Mouse (Mus musculus) stomach, postnatal 0 days (tissue): ENCODE results near the gene Nubpl. TPM values are rescaled to one million over a fixed set of nuclear protein-coding genes. Genes with fewer than 3 reads are reported as not detected.

Experiments
- ATAC-seq: fragments of 200-750 bp; cut with Nextera tagmentation; 2 replicates; pipeline ENCODE4 v1.8.0; 2017; ENCODE audit not compliant: low FRiP score, low TSS enrichment
- DNase-seq: peaks from one replicate; pipeline ENCODE4 v3.0.0-alpha.2; 2016; ENCODE audit warnings: low spot score
- H3K27ac ChIP-seq: fragments of 300-500 bp; sonication (generic); replicated peaks from 2 replicates; pipeline ENCODE4 v1.5.1; 2014; ENCODE audit warnings: mild to moderate bottlenecking, control low read depth
- H3K27me3 ChIP-seq: fragments of 300-500 bp; sonication (generic); 2 replicates; pipeline ENCODE4 v1.6.1; 2014; ENCODE audit warnings: low read length; ENCODE audit not compliant: control insufficient read depth, insufficient read depth
- H3K36me3 ChIP-seq: fragments of 300-500 bp; sonication (generic); 2 replicates; pipeline ENCODE4 v1.6.1; 2014; ENCODE audit warnings: low read length, mixed read lengths; ENCODE audit not compliant: control insufficient read depth, insufficient read depth
- H3K4me1 ChIP-seq: fragments of 300-500 bp; sonication (generic); replicated peaks from 2 replicates; pipeline ENCODE4 v1.6.1; 2014; ENCODE audit warnings: antibody characterized with exemption; ENCODE audit not compliant: control insufficient read depth, insufficient read depth
- H3K4me2 ChIP-seq: fragments of 300-500 bp; sonication (generic); replicated peaks from 2 replicates; pipeline ENCODE4 v1.6.1; 2014; ENCODE audit warnings: low read depth, mild to moderate bottlenecking, control low read depth, moderate library complexity
- H3K4me3 ChIP-seq: fragments of 300-500 bp; sonication (generic); 2 replicates; pipeline ENCODE4 v1.5.1; 2014; ENCODE audit warnings: low read depth, low read length, control low read depth
- H3K9ac ChIP-seq: fragments of 300-500 bp; sonication (generic); 2 replicates; pipeline ENCODE4 v1.6.1; 2014; ENCODE audit warnings: mild to moderate bottlenecking, low read length, control low read depth, mixed read lengths
- H3K9me3 ChIP-seq: fragments of 300-500 bp; sonication (generic); 2 replicates; pipeline ENCODE4 v1.6.1; 2016; ENCODE audit warnings: low read length; ENCODE audit not compliant: control insufficient read depth
- CTCF ChIP-seq: IDR thresholded peaks from 2 replicates; pipeline ENCODE4 v1.5.1; 2016; ENCODE audit warnings: antibody characterized with exemption, low read depth, mild to moderate bottlenecking, moderate library complexity
- EP300 ChIP-seq: optimal IDR thresholded peaks from 2 replicates; pipeline ENCODE3; 2016; ENCODE audit warnings: antibody characterized with exemption
- WGBS: fragments of 180-500 bp; shearing (Covaris S2); extraction: QIAGEN DNeasy Blood & Tissue Kit; methylation state at CpG from one replicate; pipeline ENCODE4 v1.1.7; 2014; 5-methylcytosine and 5-hydroxymethylcytosine counted together
- polyA plus RNA-seq: library from polyadenylated mRNA; unstranded; fragments of >200 nt; fragmentation: Nextera tagmentation; extraction: Ambion mirVana; gene quantifications from 2 replicates; pipeline ENCODE4 v1.2.1, GENCODE M21; 2015

Nubpl gene
- polyA plus RNA-seq, 1 experiment from 2014 or later: 6.1 TPM

GRCm38 (mm10) chr12:52308628-52309027, 211.1 kb downstream of the Nubpl start:
- ATAC-seq (no peak), DNase-seq (no peak)
- Histone ChIP-seq H3K4me1 (no peaks in the 10 kb centered on the region), H3K4me3 (no peak overlapping the region), H3K9me3 (no peaks in the 10 kb centered on the region), H3K36me3 (no peaks in the 10 kb centered on the region), H3K27ac (no peak overlapping the region), H3K27me3 (no peaks in the 10 kb centered on the region), H3K4me2 (no peak overlapping the region), H3K9ac (no peak overlapping the region)
- WGBS: 88% methylated on average over 7 of the region's 7 CpGs
- TF ChIP-seq EP300: no peak
- TF ChIP-seq CTCF: no peak

GRCm38 (mm10) chr12:52314818-52315217, 217.3 kb downstream of the Nubpl start:
- Histone ChIP-seq H3K36me3 (no peaks in the 10 kb centered on the region), H3K9ac (no peak overlapping the region), H3K4me2 (no peak overlapping the region), H3K9me3 (no peaks in the 10 kb centered on the region), H3K27me3 (no peaks in the 10 kb centered on the region), H3K4me1 (no peaks in the 10 kb centered on the region), H3K27ac (no peak overlapping the region), H3K4me3 (no peak overlapping the region)
- DNase-seq (no peak), ATAC-seq (no peak)
- 94% methylated on average over 3 of the region's 3 CpGs for WGBS
- no peak for TF ChIP-seq EP300
- TF ChIP-seq CTCF: no peak

- no peaks in the 10 kb centered on the region for H3K36me3 ChIP-seq
- H3K9me3 ChIP-seq: no peaks in the 10 kb centered on the region
- no peak for DNase-seq
- no peak overlapping the region for H3K9ac ChIP-seq
- 68% methylated on average over 6 of the region's 6 CpGs for WGBS
- no peaks in the 10 kb centered on the region for H3K27me3 ChIP-seq
- TF ChIP-seq EP300 (no peak), CTCF (no peak)
- no peak overlapping the region for H3K4me3 ChIP-seq
- ATAC-seq: no peak
- no peak overlapping the region for H3K4me2 ChIP-seq
- no peak overlapping the region for H3K27ac ChIP-seq
- no peaks in the 10 kb centered on the region for H3K4me1 ChIP-seq
Measured at GRCm38 (mm10) chr12:52317635-52318034, 220.1 kb downstream of the Nubpl start.

- H3K4me2 ChIP-seq: no peak overlapping the region
- H3K9me3 ChIP-seq: no peaks in the 10 kb centered on the region
- no peak for ATAC-seq
- no peak for TF ChIP-seq EP300
- TF ChIP-seq CTCF: no peak
- H3K27ac ChIP-seq: no peak overlapping the region
- no peaks in the 10 kb centered on the region for H3K27me3 ChIP-seq
- H3K4me1 ChIP-seq: no peaks in the 10 kb centered on the region
- H3K36me3 ChIP-seq: no peaks in the 10 kb centered on the region
- H3K4me3 ChIP-seq: no peak overlapping the region
- 79% methylated on average over 9 of the region's 9 CpGs for WGBS
- H3K9ac ChIP-seq: no peak overlapping the region
- DNase-seq: no peak
Measured at GRCm38 (mm10) chr12:52318426-52318825, 220.9 kb downstream of the Nubpl start.

- Histone ChIP-seq H3K9ac (no peak overlapping the region), H3K27me3 (no peaks in the 10 kb centered on the region), H3K9me3 (no peaks in the 10 kb centered on the region), H3K4me3 (no peak overlapping the region), H3K4me1 (no peaks in the 10 kb centered on the region), H3K36me3 (no peaks in the 10 kb centered on the region), H3K27ac (no peak overlapping the region), H3K4me2 (no peak overlapping the region)
- no peak for DNase-seq
- TF ChIP-seq EP300 (no peak), CTCF (no peak)
- 84% methylated on average over 6 of the region's 6 CpGs for WGBS
- no peak for ATAC-seq
Measured at GRCm38 (mm10) chr12:52319156-52319555, 221.6 kb downstream of the Nubpl start.

GRCm38 (mm10) chr12:52328488-52328887, 231.0 kb downstream of the Nubpl start:
- 91% methylated on average over 4 of the region's 4 CpGs for WGBS
- H3K9ac ChIP-seq: no peak overlapping the region
- no peaks in the 10 kb centered on the region for H3K9me3 ChIP-seq
- ATAC-seq (no peak), DNase-seq (no peak)
- H3K4me1 ChIP-seq: no peaks in the 10 kb centered on the region
- H3K4me2 ChIP-seq: no peak overlapping the region
- TF ChIP-seq CTCF (no peak), EP300 (no peak)
- no peaks in the 10 kb centered on the region for H3K36me3 ChIP-seq
- no peak overlapping the region for H3K27ac ChIP-seq
- no peak overlapping the region for H3K4me3 ChIP-seq
- H3K27me3 ChIP-seq: no peaks in the 10 kb centered on the region
